Mouse (Mus musculus) thymus, postnatal 10 days (tissue): ENCODE measurements around the gene Nlrp9a.
"Not testable (repeated sequence)": the region's sequence is repeated elsewhere in the genome, so short reads cannot be mapped to it uniquely, and the experiment has no call there.

ENCODE experiments used
- DNase-seq, 2 experiments: peaks; one replicate each; pipeline ENCODE4 v3.0.0; 2021; ENCODE audit warnings: low spot score in 2 of 2

The Nlrp9a gene

DNA sequence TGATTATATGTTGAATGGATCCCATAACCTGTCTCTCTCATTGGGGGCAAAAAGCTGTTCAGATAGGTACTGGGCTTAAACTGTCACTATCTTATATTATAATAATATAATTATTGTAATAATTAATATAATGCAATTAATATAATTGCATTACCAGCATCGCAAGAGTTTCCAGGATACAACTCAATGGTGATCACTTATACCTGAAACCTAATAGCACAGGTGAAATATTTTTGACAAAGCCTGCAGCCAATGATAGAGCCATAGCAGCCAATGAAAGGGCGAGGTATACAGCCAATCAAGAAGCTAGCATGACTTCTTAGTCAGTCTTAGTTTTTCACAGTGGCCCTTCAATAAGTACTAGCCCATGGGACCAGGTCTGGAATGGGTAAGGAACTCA is at the start of gene Nlrp9a:
Gene Nlrp9a (plus strand): TSS at position 301 of the 400 bp plus-strand sequence.
- not testable (repeated sequence) for DNase-seq

DNA sequence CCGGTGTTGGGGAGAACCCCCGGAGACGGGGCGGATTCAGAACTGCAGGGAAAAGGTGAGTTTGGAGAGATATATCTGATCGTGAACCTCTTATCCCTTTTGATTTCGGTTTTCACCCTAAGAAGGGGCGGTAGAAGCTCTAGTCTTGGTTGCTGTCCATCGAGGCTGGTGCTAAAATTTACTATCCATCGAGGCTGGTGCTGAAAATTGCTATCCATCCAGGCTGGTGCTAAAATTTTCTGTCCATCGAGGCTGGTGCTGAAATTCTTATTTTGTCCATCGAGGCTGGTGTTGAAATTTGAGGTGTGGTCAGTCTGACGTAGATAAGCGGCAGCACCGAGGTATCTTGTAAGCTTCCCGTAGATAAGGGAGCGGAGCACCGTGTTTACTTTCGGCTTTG is 45.3 kb upstream of the Nlrp9a start:
- not testable (repeated sequence) for DNase-seq

DNA sequence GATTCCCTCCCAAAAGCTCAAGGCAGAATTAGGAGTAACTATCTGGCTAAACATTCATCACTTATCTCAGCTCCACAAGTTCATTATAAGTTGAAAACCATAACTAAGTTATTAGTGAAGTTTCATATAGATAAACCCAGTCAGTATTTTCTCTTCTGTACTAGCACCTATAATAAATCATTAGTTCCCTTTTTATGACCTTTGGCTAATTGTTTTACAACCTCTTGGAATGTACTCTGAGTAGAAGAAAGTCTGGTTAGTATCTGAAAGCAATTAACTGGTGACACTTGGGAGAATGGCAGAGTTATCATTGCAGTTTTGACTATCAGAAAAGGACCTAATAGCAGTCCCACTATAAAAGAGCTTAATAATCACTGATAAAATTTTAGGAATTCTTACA is 54.3 kb downstream of the Nlrp9a start:
- DNase-seq: no peak

- no peak for DNase-seq
These were observed 55.0 kb downstream of the Nlrp9a start for GRCm38 (mm10) chr7:26589774-26590173.

DNA sequence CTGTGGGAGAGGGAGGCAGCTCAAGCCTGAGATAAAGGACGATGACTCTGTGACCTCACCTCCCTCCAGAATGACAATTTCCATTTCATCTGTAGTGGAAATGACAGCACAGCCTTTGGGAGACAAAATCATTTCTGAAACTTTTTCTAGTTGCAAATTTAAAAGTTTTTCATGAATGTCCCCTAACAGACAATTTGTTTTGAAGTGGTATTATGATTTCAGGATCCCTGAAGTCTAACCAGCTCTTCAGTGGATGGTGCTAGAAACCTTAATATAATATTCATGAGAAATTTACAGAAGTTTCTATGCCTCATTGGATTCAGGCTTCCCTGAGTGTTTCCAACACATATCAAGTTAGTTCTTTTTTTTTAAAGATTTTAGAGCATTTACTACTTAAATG is 83.5 kb downstream of the Nlrp9a start, which contains the start of gene Vmn1r185:
Gene Vmn1r185 (minus strand): TSS at position 101 of the 400 bp plus-strand sequence.
- DNase-seq: not testable (repeated sequence)
